Mouse (Mus musculus) urinary bladder, postnatal 4 days (tissue): ENCODE results near the gene Mmp23.
A peak's percentile ranks its signal among the peaks of the same experiment; 100 is the strongest.
"Not testable (repeated sequence)": the region's sequence is repeated elsewhere in the genome, so short reads cannot be mapped to it uniquely, and the experiment has no call there.

Source experiments
- DNase-seq, 2 experiments: peaks; one replicate each; pipeline ENCODE4 v3.0.0; 2021 to 2022; ENCODE audit warnings: low spot score in 2 of 2

The Mmp23 gene

GRCm38 (mm10) chr4:155653086-155653450 is at the start of gene Mmp23:
Gene Mmp23, minus strand, starts transcription at chr4:155653384.
- peak; percentile 75 to 81 for DNase-seq

- no peak for DNase-seq
These were observed 47.2 kb upstream of the Mmp23 start for GRCm38 (mm10) chr4:155700425-155700824.

GRCm38 (mm10) chr4:155696261-155697255 is 43.4 kb upstream of the Mmp23 start:
- DNase-seq, result no peak

GRCm38 (mm10) chr4:155695531-155696062 is 42.4 kb upstream of the Mmp23 start:
- DNase-seq, result no peak

- peak in 1 of 2 experiments; percentile 67 for DNase-seq
These were observed 41.6 kb upstream of the Mmp23 start for GRCm38 (mm10) chr4:155694482-155695401.

- DNase-seq, result peak; percentile 60 to 70
These were observed 40.9 kb upstream of the Mmp23 start, which contains the start of gene Fndc10 for GRCm38 (mm10) chr4:155694111-155694481. Gene Fndc10, plus strand, starts transcription at chr4:155694342.

GRCm38 (mm10) chr4:155692421-155692820 is 39.2 kb upstream of the Mmp23 start:
- DNase-seq, result no peak

- DNase-seq, result no peak
These were observed 37.6 kb upstream of the Mmp23 start for GRCm38 (mm10) chr4:155690571-155691375.

GRCm38 (mm10) chr4:155687764-155688163 is 34.6 kb upstream of the Mmp23 start:
- DNase-seq, result not testable (repeated sequence)

GRCm38 (mm10) chr4:155683670-155684277 is 30.6 kb upstream of the Mmp23 start:
- not testable (repeated sequence) for DNase-seq

GRCm38 (mm10) chr4:155675991-155676390 is 22.8 kb upstream of the Mmp23 start:
- DNase-seq, result no peak

GRCm38 (mm10) chr4:155672082-155672481 is 18.9 kb upstream of the Mmp23 start:
- no peak for DNase-seq

GRCm38 (mm10) chr4:155670236-155670635 is 17.1 kb upstream of the Mmp23 start:
- DNase-seq, result not testable (repeated sequence)

- no peak for DNase-seq
These were observed 16.5 kb upstream of the Mmp23 start for GRCm38 (mm10) chr4:155669598-155670075.

- peak; percentile 93 to 96 for DNase-seq
These were observed 15.8 kb upstream of the Mmp23 start, which contains the start of gene Mib2 for GRCm38 (mm10) chr4:155668689-155669597. Gene Mib2, minus strand, starts transcription at chr4:155669198.

- DNase-seq, result no peak
These were observed 13.7 kb upstream of the Mmp23 start for GRCm38 (mm10) chr4:155666903-155667302.

GRCm38 (mm10) chr4:155660641-155661040 is 7.5 kb upstream of the Mmp23 start:
- peak in 1 of 2 experiments; percentile 69 for DNase-seq

GRCm38 (mm10) chr4:155658961-155659360 is 5.8 kb upstream of the Mmp23 start:
- DNase-seq, result no peak

GRCm38 (mm10) chr4:155656214-155656751 is 3.1 kb upstream of the Mmp23 start:
- no peak for DNase-seq
